Mouse (Mus musculus): ENCODE data around the gene Ifnl3. TPM values are rescaled to one million over a fixed set of nuclear protein-coding genes. Genes with fewer than 3 reads are reported as not detected.
"Not testable (repeated sequence)": the region's sequence is repeated elsewhere in the genome, so short reads cannot be mapped to it uniquely, and the experiment has no call there.

The Ifnl3 gene
- polyA plus RNA-seq, 1 experiment from 2014 or later, result not detected

DNA sequence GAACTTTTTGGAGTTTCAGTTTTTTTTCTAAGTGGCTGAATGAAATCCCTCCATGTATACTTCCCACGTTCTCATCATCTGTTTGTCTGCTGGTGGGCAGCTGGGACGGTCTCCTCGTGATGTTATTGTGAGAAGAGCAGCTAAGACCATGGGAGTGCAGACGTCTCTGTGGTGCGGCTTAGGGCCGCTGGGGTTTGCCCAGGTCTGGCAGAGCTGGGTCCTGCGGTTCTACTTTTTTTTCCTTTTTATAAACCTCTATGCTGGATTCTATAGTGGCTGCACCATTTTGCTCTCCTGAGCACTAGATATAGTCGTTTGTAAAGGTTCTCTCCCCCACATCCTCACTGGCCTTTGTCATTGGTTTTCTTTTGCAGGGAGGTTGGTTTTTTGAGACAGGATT lies 11.2 kb upstream of the Ifnl3 start:
- no peak overlapping the region for H3K27ac ChIP-seq (ENCODE audit: low read depth)
- no peak overlapping the region for H3K4me3 ChIP-seq (ENCODE audit: low read depth, low read length)
- DNase-seq (no peak), ATAC-seq (no peak)
- no peaks in the 10 kb centered on the region for H3K4me1 ChIP-seq (ENCODE audit: insufficient read depth)
- 64% methylated on average over 8 of the region's 8 CpGs for WGBS (ENCODE audit: insufficient replicate concordance)
- H3K9me3 ChIP-seq (ENCODE audit: low read length), result no peaks in the 10 kb centered on the region
- H3K9ac ChIP-seq (replicated peaks), result no peak overlapping the region
- no peaks in the 10 kb centered on the region for H3K36me3 ChIP-seq (replicated peaks; ENCODE audit: insufficient read depth, low read length)
- no peaks in the 10 kb centered on the region for H3K27me3 ChIP-seq (ENCODE audit: insufficient read depth, low read length)
- TF ChIP-seq CTCF (IDR thresholded peaks at IDR 0.05; ENCODE audit: low read depth), result no peak
- no peak for TF ChIP-seq EP300 (IDR thresholded peaks at IDR 0.05; ENCODE audit: low read depth)
- H3K4me2 ChIP-seq (ENCODE audit: low read depth, low read length), result no peak overlapping the region

- Histone ChIP-seq H3K9ac (replicated peaks) (no peak overlapping the region), H3K9me3 (ENCODE audit: low read length) (no peaks in the 10 kb centered on the region), H3K27me3 (ENCODE audit: insufficient read depth, low read length) (no peaks in the 10 kb centered on the region), H3K36me3 (replicated peaks; ENCODE audit: insufficient read depth, low read length) (no peaks in the 10 kb centered on the region), H3K27ac (ENCODE audit: low read depth) (no peak overlapping the region), H3K4me3 (ENCODE audit: low read depth, low read length) (no peak overlapping the region), H3K4me2 (ENCODE audit: low read depth, low read length) (no peak overlapping the region; the same call in 1 of the 2 replicates), H3K4me1 (ENCODE audit: insufficient read depth) (peaks cover 11% of the 10 kb centered on the region; the same call in 1 of the 2 replicates)
- 5% methylated on average over 19 of the region's 19 CpGs for WGBS (ENCODE audit: insufficient replicate concordance)
- peak; percentile 91 for ATAC-seq
- peak; percentile 90 for DNase-seq
- TF ChIP-seq EP300 (IDR thresholded peaks at IDR 0.05; ENCODE audit: low read depth) (no peak), CTCF (IDR thresholded peaks at IDR 0.05; ENCODE audit: low read depth) (peak; percentile 93)
Measured at GRCm38 (mm10) chr7:28527922-28528719, 5.5 kb downstream of the Ifnl3 start.

GRCm38 (mm10) chr7:28532005-28532404 lies 9.4 kb downstream of the Ifnl3 start:
- Histone ChIP-seq H3K9me3 (ENCODE audit: low read length) (no peaks in the 10 kb centered on the region), H3K27me3 (ENCODE audit: insufficient read depth, low read length) (no peaks in the 10 kb centered on the region), H3K36me3 (replicated peaks; ENCODE audit: insufficient read depth, low read length) (no peaks in the 10 kb centered on the region), H3K4me1 (ENCODE audit: insufficient read depth) (peaks cover 11% of the 10 kb centered on the region; the same call in 1 of the 2 replicates), H3K9ac (replicated peaks) (no peak overlapping the region), H3K4me3 (ENCODE audit: low read depth, low read length) (no peak overlapping the region), H3K27ac (ENCODE audit: low read depth) (no peak overlapping the region), H3K4me2 (ENCODE audit: low read depth, low read length) (no peak overlapping the region)
- TF ChIP-seq CTCF (IDR thresholded peaks at IDR 0.05; ENCODE audit: low read depth) (no peak), EP300 (IDR thresholded peaks at IDR 0.05; ENCODE audit: low read depth) (no peak)
- ATAC-seq (no peak), DNase-seq (no peak)
- WGBS (ENCODE audit: insufficient replicate concordance), result 79% methylated on average over 8 of the region's 8 CpGs

- 75% methylated on average over 6 of the region's 6 CpGs for WGBS (ENCODE audit: insufficient replicate concordance)
- not testable (repeated sequence) for H3K4me3 ChIP-seq (ENCODE audit: low read depth, low read length); H3K4me1 ChIP-seq (ENCODE audit: insufficient read depth); H3K27me3 ChIP-seq (ENCODE audit: insufficient read depth, low read length); H3K4me2 ChIP-seq (ENCODE audit: low read depth, low read length); ATAC-seq; H3K36me3 ChIP-seq (replicated peaks; ENCODE audit: insufficient read depth, low read length); H3K9me3 ChIP-seq (ENCODE audit: low read length); H3K9ac ChIP-seq (replicated peaks); H3K27ac ChIP-seq (ENCODE audit: low read depth); DNase-seq
Measured at GRCm38 (mm10) chr7:28538886-28539285, 16.2 kb downstream of the Ifnl3 start.

- Histone ChIP-seq H3K4me3 (ENCODE audit: low read depth, low read length) (no peak within 1 kb of the TSS), H3K27me3 (ENCODE audit: insufficient read depth, low read length) (0 out of 2 replicates have a peak, but pooled peaks cover 6% of the 10 kb centered on the region), H3K27ac (ENCODE audit: low read depth) (no peak within 1 kb of the TSS), H3K9me3 (ENCODE audit: low read length) (no peaks in the 10 kb centered on the region), H3K36me3 (replicated peaks; ENCODE audit: insufficient read depth, low read length) (no peaks in the 10 kb centered on the region), H3K4me1 (ENCODE audit: insufficient read depth) (peaks cover 3% of the 10 kb centered on the region; the same call in 1 of the 2 replicates), H3K4me2 (ENCODE audit: low read depth, low read length) (no peak within 1 kb of the TSS), H3K9ac (replicated peaks) (no peak within 1 kb of the TSS)
- DNase-seq, result no peak
- no peak for TF ChIP-seq EP300 (IDR thresholded peaks at IDR 0.05; ENCODE audit: low read depth)
- WGBS (ENCODE audit: insufficient replicate concordance), result 50% methylated on average over 4 of the region's 4 CpGs
- no peak for ATAC-seq
Measured at GRCm38 (mm10) chr7:28540526-28540925, 17.9 kb downstream of the Ifnl3 start, which contains the start of gene Sycn. TSS of gene Sycn (plus strand) at chr7:28540885.

- 10% methylated on average over 25 of the region's 27 CpGs for WGBS (ENCODE audit: insufficient replicate concordance)
- DNase-seq, result peak; percentile 61
- no peak overlapping the region for H3K9ac ChIP-seq (replicated peaks)
Measured at GRCm38 (mm10) chr7:28544051-28544601, 21.5 kb downstream of the Ifnl3 start.

More at GRCm38 (mm10) chr7:28544051-28544601, 21.5 kb downstream of the Ifnl3 start:
- Histone ChIP-seq H3K27ac (ENCODE audit: low read depth) (peak overlapping the region; percentile 60), H3K27me3 (ENCODE audit: insufficient read depth, low read length) (peaks cover 28% of the 10 kb centered on the region), H3K36me3 (replicated peaks; ENCODE audit: insufficient read depth, low read length) (no peaks in the 10 kb centered on the region), H3K4me2 (ENCODE audit: low read depth, low read length) (peak overlapping the region; percentile 57), H3K4me3 (ENCODE audit: low read depth, low read length) (no peak overlapping the region), H3K4me1 (ENCODE audit: insufficient read depth) (peaks cover 3% of the 10 kb centered on the region; the same call in 1 of the 2 replicates), H3K9me3 (ENCODE audit: low read length) (no peaks in the 10 kb centered on the region)
- TF ChIP-seq CTCF (IDR thresholded peaks at IDR 0.05; ENCODE audit: low read depth) (no peak), EP300 (IDR thresholded peaks at IDR 0.05; ENCODE audit: low read depth) (no peak)
- ATAC-seq, result peak; percentile 89

Measured in liver, postnatal 0 days (tissue).